Mouse (Mus musculus): ENCODE measurements around the gene Nos1ap.

DNA sequence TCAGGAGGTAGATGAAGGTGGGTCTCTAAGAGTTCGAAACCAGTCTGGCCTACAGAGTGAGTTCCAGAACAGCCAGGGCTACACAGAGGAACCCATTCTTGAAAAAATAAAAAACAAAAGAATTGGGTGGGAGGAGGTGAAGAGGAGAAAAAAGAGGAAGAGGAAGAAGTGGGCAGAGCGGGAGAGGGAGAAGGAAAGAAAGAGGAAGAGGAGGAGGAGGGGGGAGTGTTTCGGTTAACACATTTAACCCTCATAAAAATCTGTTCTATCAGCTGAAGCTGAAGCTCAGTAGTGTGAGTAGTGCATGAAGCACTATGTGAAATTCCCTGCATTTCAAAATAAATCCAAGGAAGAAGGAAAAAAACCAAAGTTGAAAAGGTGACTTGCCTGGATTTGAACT lies 24.7 kb downstream of the Nos1ap start:
- TF ChIP-seq TAL1 (IDR thresholded peaks at IDR 0.05; ENCODE audit: low read length) (no peak), GATA1 (IDR thresholded peaks at IDR 0.05; ENCODE audit: low read length) (no peak)
